Mouse (Mus musculus) left cerebral cortex, postnatal 10 days (tissue): Measurements from ENCODE around the gene Ccl4. TPM values are rescaled to one million over a fixed set of nuclear protein-coding genes. Genes with fewer than 3 reads are reported as not detected.
A peak's percentile ranks its signal among the peaks of the same experiment; 100 is the strongest.

Experiments used
- DNase-seq, 2 experiments: peaks; one replicate each; pipeline ENCODE4 v3.0.0; 2021 to 2022; ENCODE audit warnings: low spot score in 2 of 2, mixed read lengths in 1 of 2; ENCODE audit errors: extremely low spot score in 1 of 2
- intact Hi-C: fragments of 180-260 bp; cut with DNase I; formaldehyde crosslinking; loops from one replicate; pipeline ENCODE4 v1.15.1; 2025
- total RNA-seq, 2 experiments: library from RNA; stranded (reverse); gene quantifications; 2 replicates each; pipeline ENCODE4 v1.2.3; 2021

Gene Ccl4
- total RNA-seq: not detected

- DNase-seq: no peak
- intact Hi-C loops: no loop called here
Measured at GRCm38 (mm10) chr11:83662204-83662603, at the start of gene Ccl4. Gene Ccl4 (plus strand): TSS chr11:83662584.

- no peak for DNase-seq
- intact Hi-C loops: no loop called here
Measured at GRCm38 (mm10) chr11:83616586-83616985, 45.8 kb upstream of the Ccl4 start.

- no peak for DNase-seq
- intact Hi-C loops: no loop called here
Measured at GRCm38 (mm10) chr11:83618238-83618637, 44.1 kb upstream of the Ccl4 start.

GRCm38 (mm10) chr11:83619037-83619436 is 43.3 kb upstream of the Ccl4 start:
- DNase-seq: no peak
- intact Hi-C loops: no loop called here

- no peak for DNase-seq
- intact Hi-C loops: no loop called here
Measured at GRCm38 (mm10) chr11:83623586-83623985, 38.8 kb upstream of the Ccl4 start.

GRCm38 (mm10) chr11:83628808-83629207 is 33.6 kb upstream of the Ccl4 start:
- no peak for DNase-seq
- intact Hi-C loops: no loop called here

GRCm38 (mm10) chr11:83630630-83631029 is 31.8 kb upstream of the Ccl4 start:
- DNase-seq: no peak
- intact Hi-C loops: loop anchor here (5.0 kb wide), 1 partner anchor 73 kb away; no protein-coding TSS in a partner anchor

GRCm38 (mm10) chr11:83631065-83631464 is 31.3 kb upstream of the Ccl4 start:
- no peak for DNase-seq
- intact Hi-C loops: loop anchor here (5.0 kb wide), 1 partner anchor 74 kb away; no protein-coding TSS in a partner anchor

DNA sequence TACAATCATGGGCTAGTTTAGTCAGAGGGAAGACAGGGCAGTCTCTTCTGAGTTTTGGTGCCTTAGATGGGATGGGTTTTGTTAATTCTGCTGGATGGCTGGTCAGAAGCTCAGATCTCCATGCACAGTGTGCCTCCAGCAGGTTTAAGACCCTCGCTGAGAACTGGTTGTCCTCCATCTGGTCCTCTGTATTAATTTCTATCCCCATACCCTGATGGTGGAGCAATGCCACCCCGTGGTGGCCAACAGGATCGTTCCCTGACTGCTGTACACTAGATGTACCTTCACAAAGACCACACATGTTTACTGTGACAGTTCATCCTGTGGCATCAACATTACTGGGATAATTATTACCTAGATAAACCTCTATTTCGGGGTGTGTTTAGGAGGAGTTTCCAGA is 29.6 kb upstream of the Ccl4 start:
- DNase-seq: no peak
- intact Hi-C loops: loop anchor here (5.0 kb wide), 1 partner anchor 75 kb away; no protein-coding TSS in a partner anchor

DNA sequence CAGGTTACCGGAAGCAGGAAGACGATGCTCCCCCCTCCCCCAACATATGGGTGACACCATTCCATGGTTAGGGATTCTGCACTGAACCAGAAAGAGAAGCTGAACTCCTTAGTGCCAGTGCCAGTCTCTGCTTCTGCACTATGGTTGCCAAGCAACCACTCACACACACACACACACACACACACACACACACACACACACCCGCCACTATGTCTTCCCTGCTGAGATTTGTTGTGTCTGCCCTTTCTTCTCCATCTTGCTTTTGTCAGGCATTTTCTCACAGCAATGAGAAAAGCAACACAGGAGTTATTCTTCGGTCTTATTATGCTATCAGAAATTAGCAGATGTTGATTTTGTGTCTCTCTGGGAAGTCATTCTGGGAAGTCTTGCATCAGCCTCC is 28.0 kb upstream of the Ccl4 start:
- intact Hi-C loops: loop anchor here (5.0 kb wide), 1 partner anchor 77 kb away; no protein-coding TSS in a partner anchor
- peak; percentile 2 to 35 for DNase-seq

DNA sequence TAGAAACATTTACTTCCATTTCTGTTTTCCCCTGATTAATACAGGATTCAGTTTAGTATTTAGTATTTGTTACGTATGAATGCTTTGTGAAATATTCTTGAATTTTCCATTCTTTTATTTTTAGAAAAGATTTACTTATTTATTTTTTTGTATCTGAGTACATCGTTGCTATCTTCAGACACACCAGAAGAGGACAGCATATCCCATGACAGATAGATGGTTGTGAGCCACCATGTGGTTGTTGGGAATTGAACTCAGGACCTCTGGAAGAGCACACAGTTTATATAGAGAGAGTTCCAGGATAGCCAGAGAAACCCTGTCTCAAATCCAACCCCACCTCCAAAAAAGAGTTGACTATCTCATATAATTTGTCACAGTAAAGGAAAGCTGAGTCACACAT is 27.5 kb upstream of the Ccl4 start:
- intact Hi-C loops: loop anchor here (5.0 kb wide), 1 partner anchor 78 kb away; no protein-coding TSS in a partner anchor

GRCm38 (mm10) chr11:83636742-83637235 is 25.6 kb upstream of the Ccl4 start:
- no peak for DNase-seq
- intact Hi-C loops: no loop called here

More for the DNA sequence above, 27.5 kb upstream of the Ccl4 start:
- DNase-seq: no peak

GRCm38 (mm10) chr11:83638934-83639333 is 23.4 kb upstream of the Ccl4 start:
- DNase-seq: no peak
- intact Hi-C loops: no loop called here

DNA sequence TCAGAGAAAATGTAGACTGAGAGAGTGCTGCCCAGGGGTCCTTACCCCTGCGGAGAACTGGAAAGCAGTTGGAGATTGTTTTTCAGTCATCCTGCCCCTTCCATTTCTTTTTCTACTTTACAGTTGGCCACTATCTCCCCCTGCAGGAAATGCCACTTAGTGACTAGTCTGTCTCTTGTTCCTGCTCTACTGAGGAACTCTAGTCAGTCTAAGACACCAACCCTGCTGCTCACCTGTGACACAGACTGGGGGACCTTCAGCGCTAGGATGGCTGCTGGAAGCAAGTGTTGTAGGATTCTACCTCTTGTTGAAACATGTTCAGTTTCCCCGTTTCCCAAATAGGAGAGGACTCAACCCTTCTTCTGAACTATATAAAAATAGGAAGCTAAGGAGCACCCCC is 22.9 kb upstream of the Ccl4 start:
- no peak for DNase-seq
- intact Hi-C loops: no loop called here

GRCm38 (mm10) chr11:83640141-83640540 is 22.2 kb upstream of the Ccl4 start:
- DNase-seq: peak in 1 of 2 experiments; percentile 20
- intact Hi-C loops: no loop called here

GRCm38 (mm10) chr11:83641216-83641615 is 21.2 kb upstream of the Ccl4 start:
- DNase-seq: no peak
- intact Hi-C loops: no loop called here

DNA sequence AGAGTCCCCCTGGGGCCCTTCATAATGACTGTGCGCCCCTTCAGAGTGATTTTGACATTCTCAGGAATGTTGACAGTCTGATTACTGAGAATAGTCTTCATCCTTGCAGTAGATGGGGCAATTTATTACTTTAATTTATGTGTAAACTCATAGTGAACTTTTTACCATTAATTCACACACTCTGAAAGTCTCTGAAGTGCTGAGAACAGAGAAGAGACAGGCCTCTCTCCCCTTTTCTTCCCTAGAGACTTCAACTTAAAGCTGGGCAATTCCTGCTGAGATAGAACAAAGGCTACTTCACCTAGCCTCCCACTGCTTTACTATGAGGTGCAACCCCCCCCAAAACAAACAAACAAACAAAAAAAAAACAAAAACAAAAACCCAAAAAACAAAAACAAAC is 16.9 kb upstream of the Ccl4 start, which contains the start of gene Rpl9-ps1:
TSS of gene Rpl9-ps1 (minus strand) at position 101 of the 400 bp plus-strand sequence.
- DNase-seq: no peak
- intact Hi-C loops: no loop called here

DNA sequence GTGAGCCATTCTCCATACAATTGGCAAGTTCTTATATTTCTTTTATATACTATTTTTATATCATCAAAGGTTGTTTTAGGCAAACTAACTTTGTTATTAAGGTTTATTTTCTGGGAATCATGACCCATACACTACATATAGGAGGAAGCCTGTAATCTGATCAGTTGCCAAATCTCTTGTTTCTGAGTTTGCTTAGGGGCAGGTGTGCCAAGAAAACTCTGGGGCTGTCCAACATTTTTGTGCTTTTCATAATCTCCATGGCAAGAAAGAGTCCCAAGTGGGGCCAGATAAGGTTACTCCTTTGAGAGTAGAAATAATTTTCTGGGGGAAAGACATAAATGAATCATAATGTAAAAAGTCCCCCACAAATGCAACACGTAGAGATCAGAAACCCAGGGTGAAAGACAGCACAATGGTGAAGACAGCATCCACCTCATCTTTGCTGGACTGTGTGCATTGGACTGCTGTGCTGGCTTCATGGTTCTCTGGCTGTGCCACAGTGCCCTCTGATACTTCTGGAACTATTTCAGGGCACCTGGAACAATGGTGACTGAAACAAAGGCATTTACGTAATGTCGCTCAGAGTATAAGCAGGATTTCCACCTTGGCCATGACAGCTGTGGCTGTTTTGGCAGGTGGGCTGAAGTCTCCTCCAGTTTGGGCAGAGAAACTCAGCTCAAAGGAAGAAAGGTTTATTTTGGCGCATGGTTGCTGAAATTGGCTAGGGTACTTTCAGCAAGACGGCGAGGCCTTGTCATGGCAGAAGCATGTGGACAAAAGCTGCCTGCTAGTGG is 15.8 kb upstream of the Ccl4 start:
- DNase-seq: no peak
- intact Hi-C loops: no loop called here

DNA sequence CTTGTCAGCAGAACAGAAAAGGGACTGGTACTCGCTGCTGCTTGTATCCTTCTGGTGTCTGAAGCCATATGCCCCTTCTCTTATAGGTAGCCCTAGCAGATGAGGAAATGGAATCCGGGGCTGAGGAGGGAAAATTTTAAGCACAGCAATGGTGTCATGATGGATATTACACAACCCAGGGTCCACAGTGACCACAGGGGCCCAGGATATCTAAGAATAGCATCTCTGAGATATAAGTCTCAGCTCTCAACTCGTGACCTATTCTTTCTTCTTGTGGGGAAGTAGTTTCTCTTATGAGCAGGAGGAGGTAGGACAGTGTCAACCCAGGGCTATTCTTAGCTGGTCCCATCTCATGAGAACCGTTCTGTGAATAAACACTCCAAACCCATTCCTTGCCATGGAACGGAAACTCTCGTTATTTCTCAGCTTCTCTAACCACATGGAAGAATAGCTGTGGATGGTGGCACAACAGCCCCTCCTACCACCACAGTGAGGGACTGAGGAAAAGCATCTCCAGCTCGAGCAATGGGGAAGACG is 13.0 kb upstream of the Ccl4 start, which contains the start of gene Ccl3:
TSS of gene Ccl3 (minus strand) at position 51 of the 537 bp plus-strand sequence.
- intact Hi-C loops: no loop called here
- DNase-seq: no peak

- intact Hi-C loops: loop anchor here (5.0 kb wide), 1 partner anchor 48 kb away; the partner anchor contains the start of gene Wfdc17
- DNase-seq: no peak
Measured at GRCm38 (mm10) chr11:83654606-83655005, 7.8 kb upstream of the Ccl4 start.
